Mouse (Mus musculus) pancreas, adult 10 weeks (tissue): ENCODE data around the gene Gpr162. TPM values are rescaled to one million over a fixed set of nuclear protein-coding genes. Genes with fewer than 3 reads are reported as not detected.

ENCODE experiments used
- polyA plus RNA-seq: library from polyadenylated mRNA; stranded (reverse); fragments of 350-450 nt; fragmentation: Illumina TruSeq; extraction: RNeasy Lipid Tissue Mini Kit (QIAGEN cat#74804); gene quantifications from one replicate; pipeline ENCODE4 v1.2.3, GENCODE M21; 2015; ENCODE audit warnings: low read depth, low replicate concordance; ENCODE audit not compliant: insufficient read depth

Gpr162 gene
- not detected for polyA plus RNA-seq

DNA sequence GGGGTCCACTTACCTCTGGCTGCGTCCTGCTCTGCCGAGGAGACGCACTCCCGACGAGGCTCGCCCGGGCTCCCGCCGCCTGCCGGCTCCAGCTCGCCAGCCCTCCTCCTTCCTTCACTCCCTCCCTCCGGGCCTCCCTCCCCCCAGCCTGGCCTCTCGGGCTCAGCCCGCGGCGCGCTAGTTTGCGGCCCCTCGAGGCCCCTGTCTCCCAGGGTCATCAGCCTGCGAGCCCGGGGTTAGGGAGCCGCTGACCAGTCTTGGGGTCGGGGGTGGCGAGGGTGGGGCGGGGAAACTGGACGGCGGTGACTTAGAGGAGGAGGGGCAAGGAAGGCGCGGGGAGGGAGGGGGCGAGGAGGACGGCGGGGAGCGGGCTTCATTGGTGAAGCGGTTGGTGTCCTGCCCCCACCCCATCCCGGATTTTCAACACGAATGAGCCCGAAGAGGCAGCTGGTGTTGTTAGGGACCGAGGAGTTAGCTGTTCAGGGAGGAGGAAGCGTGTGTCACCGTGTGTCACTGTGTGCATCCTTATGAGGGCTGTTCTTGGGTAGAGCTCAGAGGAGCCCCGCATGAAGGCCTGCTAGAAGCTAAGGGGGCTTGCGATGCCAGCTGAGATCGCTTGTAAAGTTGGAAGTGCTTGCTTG is at the start of gene Gpr162:
Gpr162 (minus strand) TSS at position 326 of the 641 bp plus-strand sequence.

DNA sequence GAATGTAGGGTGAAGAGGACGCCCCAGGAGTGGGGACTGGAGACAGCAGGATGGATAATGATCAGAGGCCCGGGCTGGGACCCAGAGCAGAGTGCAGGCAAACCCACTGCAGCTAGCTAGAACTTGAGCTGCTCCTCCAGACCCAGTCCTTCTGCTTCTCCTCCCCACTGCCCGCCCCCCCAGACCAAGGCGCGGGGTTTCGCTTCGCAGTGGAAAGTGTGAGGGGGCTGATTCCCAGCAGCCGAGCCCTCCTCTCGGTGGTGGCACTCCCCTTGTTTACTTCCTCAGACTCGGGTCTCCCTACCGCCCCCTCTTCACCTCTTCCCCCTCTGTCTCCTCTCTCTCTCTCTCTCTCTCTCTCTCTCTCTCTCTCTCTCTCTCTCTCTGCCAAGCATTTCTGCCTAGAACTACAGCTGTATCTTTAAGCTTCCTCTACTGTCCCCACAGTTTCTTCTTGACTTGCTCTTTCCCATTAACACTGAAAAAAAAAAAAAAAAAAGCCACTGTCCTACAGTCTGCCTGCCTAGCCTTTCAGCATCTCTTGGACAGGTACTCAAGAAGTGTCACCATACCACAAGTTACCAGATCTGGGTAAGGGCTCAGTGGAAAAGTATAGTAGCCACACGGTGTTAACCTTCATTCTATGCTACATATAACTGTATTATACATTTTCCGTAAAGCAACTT is 47.9 kb upstream of the Gpr162 start, which contains the start of gene Lag3:
Lag3 (minus strand) TSS at position 173 of the 686 bp plus-strand sequence.

GRCm38 (mm10) chr6:124887986-124888385 is 24.2 kb upstream of the Gpr162 start, which contains the start of gene Cd4:
Cd4 (minus strand) TSS chr6:124888221.

DNA sequence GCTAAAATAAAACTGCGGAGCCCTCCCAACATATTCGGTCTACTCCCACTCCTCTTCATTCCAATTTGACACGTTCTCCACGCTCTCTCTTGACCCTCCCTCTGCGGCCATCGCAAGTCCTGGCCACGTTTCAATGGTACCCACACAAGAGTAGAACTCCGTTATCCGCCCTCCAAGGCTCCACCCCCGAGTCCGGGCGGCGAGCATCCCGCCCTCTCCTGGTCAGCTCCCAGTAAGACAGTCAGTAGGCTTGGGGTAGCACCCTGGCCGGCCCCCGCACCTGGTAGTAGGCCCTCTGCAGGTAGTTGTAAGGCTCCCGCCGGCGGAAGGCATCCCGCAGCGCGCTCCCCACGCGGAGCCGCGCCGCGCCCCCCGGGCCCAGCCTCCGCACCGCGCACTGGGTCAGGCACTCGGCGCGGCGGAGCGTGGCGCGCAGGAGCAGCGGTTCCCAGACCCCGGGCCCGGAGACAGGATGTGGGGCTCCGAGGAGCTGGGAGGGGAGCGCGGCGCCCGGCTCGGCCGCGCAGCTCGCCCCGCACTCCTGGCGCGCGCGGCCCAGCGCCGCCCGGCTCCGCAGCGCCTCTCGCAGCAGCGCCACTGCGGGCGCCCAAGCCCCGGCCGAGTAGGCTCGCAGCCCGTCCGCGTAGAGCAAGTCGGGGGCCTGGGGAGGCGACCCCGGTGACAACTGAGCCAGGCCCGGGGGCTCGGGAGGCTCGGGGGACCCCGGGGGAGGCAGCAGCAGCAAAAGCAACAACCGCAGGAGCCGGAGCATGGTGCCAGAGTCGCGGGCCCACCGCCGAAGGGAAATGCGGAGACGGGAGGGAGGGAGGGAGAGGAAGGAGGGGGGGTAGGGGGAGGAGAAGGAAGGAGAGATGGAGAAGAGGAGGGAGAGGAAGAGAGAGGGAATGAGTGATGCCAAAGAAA is 6.6 kb downstream of the Gpr162 start, which contains the start of gene P3h3:
P3h3 (minus strand) TSS at position 837 of the 924 bp plus-strand sequence.

GRCm38 (mm10) chr6:124840241-124841167 is 23.3 kb downstream of the Gpr162 start, which contains the start of gene Gnb3:
Gnb3 (minus strand) TSS chr6:124840275.

GRCm38 (mm10) chr6:124828868-124829798 is 34.6 kb downstream of the Gpr162 start, which contains the start of the genes Usp5 and Cdca3:
Usp5 (minus strand) TSS chr6:124829484.
Cdca3 (plus strand) TSS chr6:124829547.

DNA sequence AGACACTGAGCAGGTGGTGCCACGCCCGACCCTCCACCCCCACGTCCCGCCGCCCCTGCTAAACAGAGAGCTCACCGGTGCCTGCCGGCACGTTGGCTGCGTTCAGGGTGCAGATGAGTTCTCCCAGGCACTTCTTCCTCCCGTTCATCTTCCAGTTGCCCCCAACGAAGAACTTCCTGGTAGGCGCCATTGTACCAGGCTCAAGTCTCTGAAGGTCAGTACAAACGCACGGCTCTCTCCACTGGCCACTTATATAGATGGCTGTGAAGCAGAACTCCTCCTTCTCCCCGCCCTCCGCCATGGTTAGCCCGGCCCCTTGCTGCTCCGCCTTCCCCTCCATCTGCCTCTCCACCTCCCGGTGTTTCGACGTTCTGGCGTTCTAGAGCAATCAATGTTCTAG is 49.9 kb downstream of the Gpr162 start, which contains the start of gene Tpi1:
Tpi1 (minus strand) TSS at position 364 of the 400 bp plus-strand sequence.

Other genes starting within 250 kb of the Gpr162 start
- not detected for gene C1s2, start 227.9 kb downstream of the Gpr162 start, polyA plus RNA-seq
- 19.6 TPM for gene Lpcat3, start 201.0 kb downstream of the Gpr162 start, polyA plus RNA-seq
- 33.9 TPM for gene Emg1, start 151.8 kb downstream of the Gpr162 start, polyA plus RNA-seq
- gene Phb2, start 151.6 kb downstream of the Gpr162 start, polyA plus RNA-seq: 33.9 TPM
- gene Ptpn6, start 125.3 kb downstream of the Gpr162 start, polyA plus RNA-seq: 7.1 TPM
- 65.8 TPM for gene Grcc10, start 122.6 kb downstream of the Gpr162 start, polyA plus RNA-seq
- 0.89 TPM for gene Gm45234, start 108.0 kb downstream of the Gpr162 start, polyA plus RNA-seq
- 10.0 TPM for gene Atn1, start 107.5 kb downstream of the Gpr162 start, polyA plus RNA-seq
- gene Eno2, start 94.3 kb downstream of the Gpr162 start, polyA plus RNA-seq: 4.1 TPM
- gene Lrrc23, start 84.3 kb downstream of the Gpr162 start, polyA plus RNA-seq: 0.98 TPM
- gene Spsb2, start 55.3 kb downstream of the Gpr162 start, polyA plus RNA-seq: 4.9 TPM
- gene Tpi1, start 49.7 kb downstream of the Gpr162 start, polyA plus RNA-seq: 34.3 TPM
- gene Usp5, start 34.5 kb downstream of the Gpr162 start, polyA plus RNA-seq: 17.3 TPM
- gene Cdca3, start 34.4 kb downstream of the Gpr162 start, polyA plus RNA-seq: 0.87 TPM
- 0.46 TPM for gene Gnb3, start 23.7 kb downstream of the Gpr162 start, polyA plus RNA-seq
- gene P3h3, start 6.2 kb downstream of the Gpr162 start, polyA plus RNA-seq: 8.8 TPM
- gene Cd4, start 24.2 kb upstream of the Gpr162 start, polyA plus RNA-seq: not detected
- 2.0 TPM for gene Lag3, start 47.7 kb upstream of the Gpr162 start, polyA plus RNA-seq
- 234 TPM for gene Ptms, start 56.1 kb upstream of the Gpr162 start, polyA plus RNA-seq
- gene Mlf2, start 67.4 kb upstream of the Gpr162 start, polyA plus RNA-seq: 42.2 TPM
- gene Cops7a, start 101.6 kb upstream of the Gpr162 start, polyA plus RNA-seq: 22.9 TPM
- 2.4 TPM for gene Pianp, start 132.7 kb upstream of the Gpr162 start, polyA plus RNA-seq
- 19.0 TPM for gene Zfp384, start 145.2 kb upstream of the Gpr162 start, polyA plus RNA-seq
- gene Ing4, start 175.8 kb upstream of the Gpr162 start, polyA plus RNA-seq: 15.3 TPM
- gene Acrbp, start 185.7 kb upstream of the Gpr162 start, polyA plus RNA-seq: 13.7 TPM
- gene Lpar5, start 203.9 kb upstream of the Gpr162 start, polyA plus RNA-seq: not detected
- 21.1 TPM for gene Chd4, start 232.0 kb upstream of the Gpr162 start, polyA plus RNA-seq